Mouse (Mus musculus): ENCODE data around the gene Map4k2. TPM values are rescaled to one million over a fixed set of nuclear protein-coding genes. Genes with fewer than 3 reads are reported as not detected.

Map4k2 gene
- polyA plus RNA-seq, 1 experiment from 2014 or later = 14.1 TPM

DNA sequence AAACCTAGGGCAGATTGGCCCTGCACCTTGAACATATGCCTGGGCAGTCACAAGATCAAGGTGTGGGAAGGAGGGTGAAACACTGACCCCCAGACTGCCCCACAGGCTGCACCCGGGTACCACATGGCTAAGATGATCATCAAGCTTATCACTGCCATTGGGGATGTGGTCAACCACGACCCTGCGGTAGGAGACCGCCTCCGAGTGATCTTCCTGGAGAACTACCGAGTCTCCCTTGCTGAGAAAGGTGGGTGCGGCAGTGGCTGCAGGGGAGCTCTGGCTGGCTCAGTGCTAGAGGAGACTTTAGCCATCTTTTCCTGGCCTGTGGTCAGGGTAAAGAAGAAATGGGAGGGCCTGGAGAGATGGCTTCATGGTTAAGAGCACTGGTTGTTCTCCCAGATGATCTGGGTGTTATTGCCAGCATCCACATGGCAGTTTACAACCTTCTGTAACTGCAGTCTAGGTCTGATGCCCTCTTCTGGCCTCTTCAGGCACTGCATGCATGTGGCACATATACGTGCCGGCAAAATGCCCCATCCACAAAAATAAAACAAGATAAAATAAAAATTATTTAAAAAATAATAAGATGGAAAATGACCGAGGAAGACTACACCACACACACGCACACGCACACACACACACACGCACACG lies 51.9 kb downstream of the Map4k2 start:
- Histone ChIP-seq H3K4me2 (no peak overlapping the region), H3K36me3 (peaks cover 71% of the 10 kb centered on the region), H3K9ac (no peak overlapping the region), H3K4me3 (no peak overlapping the region), H3K9me3 (replicated peaks) (no peaks in the 10 kb centered on the region), H3K4me1 (replicated peaks) (peaks cover 8% of the 10 kb centered on the region), H3K27ac (ENCODE audit: poor library complexity, severe bottlenecking) (no peak overlapping the region), H3K27me3 (replicated peaks) (no peaks in the 10 kb centered on the region)
- WGBS = 88% methylated on average over 14 of the region's 14 CpGs
- ATAC-seq (ENCODE audit: insufficient number of reproducible peaks, low FRiP score) = no peak

DNA sequence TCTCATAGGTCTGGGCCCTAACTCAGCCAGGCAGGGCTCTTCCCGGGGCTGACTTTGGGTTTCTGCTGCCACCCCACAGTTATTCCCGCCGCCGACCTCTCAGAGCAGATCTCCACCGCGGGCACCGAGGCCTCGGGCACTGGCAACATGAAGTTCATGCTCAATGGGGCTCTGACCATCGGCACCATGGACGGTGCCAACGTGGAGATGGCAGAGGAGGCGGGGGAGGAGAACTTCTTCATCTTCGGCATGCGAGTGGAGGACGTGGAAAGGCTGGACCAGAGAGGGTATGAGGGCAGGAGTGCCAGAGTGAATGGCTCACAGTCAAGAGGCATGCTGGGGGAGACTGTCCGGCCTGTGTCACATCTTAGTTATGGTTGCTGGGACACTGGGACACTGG lies 52.7 kb downstream of the Map4k2 start:
- Histone ChIP-seq H3K4me2 (no peak overlapping the region), H3K27ac (ENCODE audit: poor library complexity, severe bottlenecking) (no peak overlapping the region), H3K36me3 (peaks cover 63% of the 10 kb centered on the region), H3K4me1 (replicated peaks) (peaks cover 14% of the 10 kb centered on the region), H3K9ac (no peak overlapping the region), H3K9me3 (replicated peaks) (no peaks in the 10 kb centered on the region), H3K27me3 (replicated peaks) (no peaks in the 10 kb centered on the region), H3K4me3 (no peak overlapping the region)
- 86% methylated on average over 16 of the region's 16 CpGs for WGBS
- no peak for ATAC-seq (ENCODE audit: insufficient number of reproducible peaks, low FRiP score)

DNA sequence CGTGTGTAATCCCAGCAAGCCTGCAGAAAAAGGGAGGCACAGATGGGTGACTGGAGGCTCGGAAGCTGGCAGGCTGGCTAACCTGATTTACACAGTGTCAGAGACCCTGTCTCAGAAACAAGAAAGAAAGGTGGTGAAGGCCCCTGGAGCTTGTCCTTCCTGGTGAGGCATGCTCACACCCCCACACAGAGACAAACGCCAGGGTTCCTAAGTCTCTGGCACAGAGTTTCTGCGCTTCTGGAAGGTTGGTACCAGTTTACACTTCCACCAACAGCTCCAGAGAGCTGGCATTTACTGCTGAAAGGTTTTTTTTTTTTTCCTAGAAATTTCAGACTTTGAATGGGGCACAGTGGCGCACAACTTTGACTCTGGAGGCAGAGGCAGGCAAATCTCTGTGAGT lies 55.3 kb downstream of the Map4k2 start:
- H3K4me1 ChIP-seq (replicated peaks) = peaks cover 29% of the 10 kb centered on the region
- no peak overlapping the region for H3K9ac ChIP-seq
- H3K36me3 ChIP-seq = peaks cover 38% of the 10 kb centered on the region
- WGBS = 89% methylated on average over 5 of the region's 5 CpGs
- no peak overlapping the region for H3K27ac ChIP-seq (ENCODE audit: poor library complexity, severe bottlenecking)
- no peak overlapping the region for H3K4me2 ChIP-seq
- H3K27me3 ChIP-seq (replicated peaks) = no peaks in the 10 kb centered on the region
- ATAC-seq (ENCODE audit: insufficient number of reproducible peaks, low FRiP score) = no peak
- H3K4me3 ChIP-seq = no peak overlapping the region
- H3K9me3 ChIP-seq (replicated peaks) = no peaks in the 10 kb centered on the region

DNA sequence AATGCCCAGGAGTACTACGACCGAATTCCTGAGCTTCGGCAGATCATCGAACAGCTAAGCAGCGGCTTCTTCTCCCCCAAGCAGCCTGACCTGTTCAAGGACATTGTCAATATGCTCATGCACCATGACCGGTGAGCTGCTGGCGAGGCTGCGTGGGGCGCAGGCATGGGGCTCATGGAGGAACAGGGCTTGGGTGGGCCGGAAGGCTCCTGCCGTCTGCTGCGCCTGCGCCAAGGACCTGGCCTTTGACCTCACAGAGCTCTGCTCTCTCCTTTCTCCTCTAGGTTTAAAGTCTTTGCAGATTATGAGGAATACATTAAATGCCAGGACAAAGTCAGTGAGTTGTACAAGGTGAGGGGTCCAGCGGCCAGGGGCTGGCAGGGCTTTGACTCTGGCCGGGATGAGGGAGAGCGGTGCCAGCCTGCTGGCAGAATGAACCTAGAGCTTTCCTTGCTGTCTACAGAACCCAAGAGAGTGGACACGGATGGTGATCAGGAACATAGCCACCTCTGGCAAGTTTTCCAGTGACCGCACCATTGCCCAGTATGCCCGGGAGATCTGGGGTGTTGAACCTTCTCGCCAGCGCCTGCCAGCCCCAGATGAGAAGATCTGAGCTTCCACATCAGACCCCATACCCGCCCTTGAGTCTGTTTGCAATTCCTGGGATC lies 56.8 kb downstream of the Map4k2 start:
- peaks cover 44% of the 10 kb centered on the region for H3K4me1 ChIP-seq (replicated peaks)
- H3K9me3 ChIP-seq (replicated peaks) = no peaks in the 10 kb centered on the region
- no peak overlapping the region for H3K9ac ChIP-seq
- peaks cover 23% of the 10 kb centered on the region for H3K36me3 ChIP-seq
- H3K27ac ChIP-seq (ENCODE audit: poor library complexity, severe bottlenecking) = peak overlapping the region; percentile 37; the same call in 1 of the 2 replicates
- no peak overlapping the region for H3K4me3 ChIP-seq
- no peaks in the 10 kb centered on the region; the same call in 1 of the 2 replicates for H3K27me3 ChIP-seq (replicated peaks)
- WGBS = 84% methylated on average over 22 of the region's 22 CpGs
- 0 out of 2 replicates have a peak overlapping the region, but pooled peaks have one; percentile 99 for H3K4me2 ChIP-seq
- no peak for ATAC-seq (ENCODE audit: insufficient number of reproducible peaks, low FRiP score)

DNA sequence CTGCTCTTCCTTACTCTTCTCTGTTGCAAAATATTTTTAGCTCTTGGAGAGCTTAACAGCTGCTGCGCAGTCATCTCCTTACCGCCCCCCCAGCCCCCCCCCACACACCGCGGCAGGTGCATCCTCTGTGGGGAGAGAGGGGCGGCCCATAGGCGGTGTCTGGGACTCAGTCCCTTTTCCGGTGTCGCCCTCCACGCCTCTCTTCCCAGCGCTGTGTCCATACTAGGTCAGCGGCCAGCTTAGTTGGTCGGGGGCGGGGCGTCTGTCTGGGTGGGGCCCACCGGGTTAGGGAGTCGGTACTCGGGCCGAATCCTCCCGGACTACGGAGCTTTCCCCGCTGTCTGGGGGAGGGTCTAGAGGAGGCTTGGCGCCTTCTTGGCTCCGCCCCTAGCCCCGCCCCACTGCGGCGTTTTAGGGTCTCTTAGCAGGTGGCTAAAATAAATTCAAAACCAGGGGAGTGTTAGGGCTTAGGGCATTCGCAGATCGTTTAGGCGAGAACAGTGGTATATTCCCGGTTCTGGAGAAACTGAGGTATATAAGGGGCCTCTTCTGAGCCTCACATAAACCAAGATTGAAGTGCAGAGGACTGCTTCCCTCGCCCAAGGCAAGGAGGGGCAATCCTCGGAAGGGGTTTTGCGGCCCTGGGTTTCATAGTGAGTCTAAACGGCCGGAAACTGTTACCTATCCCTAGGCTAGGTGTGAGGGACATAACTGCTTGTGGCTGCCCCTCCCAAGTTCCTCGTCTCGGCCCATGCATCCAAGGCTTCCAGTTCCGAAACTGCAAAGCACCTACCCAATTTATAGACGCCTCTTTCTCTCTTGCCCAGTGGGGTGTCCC lies 57.7 kb downstream of the Map4k2 start:
- H3K4me2 ChIP-seq = peak overlapping the region; percentile 99
- peaks cover 44% of the 10 kb centered on the region for H3K4me1 ChIP-seq (replicated peaks)
- H3K27ac ChIP-seq (ENCODE audit: poor library complexity, severe bottlenecking) = peak overlapping the region; percentile 37; the same call in 1 of the 2 replicates
- ATAC-seq (ENCODE audit: insufficient number of reproducible peaks, low FRiP score) = peak; percentile 37
- no peaks in the 10 kb centered on the region for H3K9me3 ChIP-seq (replicated peaks)
- H3K36me3 ChIP-seq = peaks cover 14% of the 10 kb centered on the region
- no peaks in the 10 kb centered on the region; the same call in 1 of the 2 replicates for H3K27me3 ChIP-seq (replicated peaks)
- H3K4me3 ChIP-seq = peak overlapping the region; percentile 61
- H3K9ac ChIP-seq = peak overlapping the region; percentile 80
- under 1% methylated on average over 39 of the region's 39 CpGs for WGBS

DNA sequence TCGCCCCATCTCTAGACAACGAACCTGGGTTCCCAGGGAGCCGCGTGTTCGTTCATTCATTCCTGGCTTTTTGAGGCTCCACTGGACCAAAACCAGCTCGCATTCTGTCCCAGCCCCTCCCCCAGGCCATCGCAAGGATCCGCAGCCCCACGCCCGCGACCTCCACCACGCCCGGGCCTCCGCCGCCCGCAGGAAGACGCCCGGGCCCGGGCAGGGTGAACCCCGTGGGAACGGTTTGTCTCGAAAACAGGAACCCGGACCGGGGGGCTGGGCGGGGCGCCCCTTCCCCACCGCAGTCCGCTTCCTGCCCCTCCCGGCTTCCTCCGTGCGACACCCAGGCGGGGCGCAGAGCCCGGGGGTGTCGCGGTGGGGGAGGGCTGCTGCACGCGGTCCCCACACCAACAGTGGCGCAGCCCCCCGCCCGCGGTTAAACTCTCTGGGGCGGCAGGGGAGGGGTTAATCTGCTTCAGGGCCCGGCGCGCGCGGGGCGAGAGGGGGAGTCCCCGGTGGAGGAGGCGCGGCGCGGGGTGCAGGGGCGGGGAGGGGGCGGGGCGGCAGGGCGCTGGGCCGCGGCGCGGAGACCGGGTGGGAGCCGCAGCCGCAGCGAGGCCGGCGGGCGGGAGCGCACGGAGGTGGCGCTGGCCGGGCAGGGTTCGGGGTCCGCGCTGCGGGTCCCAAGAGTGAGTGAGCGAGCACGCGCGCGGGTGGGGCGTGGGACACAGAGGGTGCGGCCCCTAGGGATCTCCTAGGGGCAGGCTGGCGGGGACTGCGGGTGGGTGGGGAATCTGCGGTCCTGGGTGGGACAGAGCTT lies 58.6 kb downstream of the Map4k2 start, which contains the start of gene Rasgrp2:
Gene Rasgrp2, plus strand, starts transcription at position 56 of the 811 bp plus-strand sequence.
- H3K36me3 ChIP-seq = peaks cover 12% of the 10 kb centered on the region; the same call in 1 of the 2 replicates
- ATAC-seq (ENCODE audit: insufficient number of reproducible peaks, low FRiP score) = no peak
- peak within 1 kb of the TSS; percentile 80 for H3K9ac ChIP-seq
- peak within 1 kb of the TSS; percentile 61 for H3K4me3 ChIP-seq
- peaks cover 44% of the 10 kb centered on the region for H3K4me1 ChIP-seq (replicated peaks)
- H3K4me2 ChIP-seq = peak within 1 kb of the TSS; percentile 99
- peak within 1 kb of the TSS; percentile 37 for H3K27ac ChIP-seq (ENCODE audit: poor library complexity, severe bottlenecking)
- H3K27me3 ChIP-seq (replicated peaks) = peaks cover 2% of the 10 kb centered on the region; the same call in 1 of the 2 replicates
- no peaks in the 10 kb centered on the region for H3K9me3 ChIP-seq (replicated peaks)
- 1% methylated on average over 48 of the region's 87 CpGs for WGBS

DNA sequence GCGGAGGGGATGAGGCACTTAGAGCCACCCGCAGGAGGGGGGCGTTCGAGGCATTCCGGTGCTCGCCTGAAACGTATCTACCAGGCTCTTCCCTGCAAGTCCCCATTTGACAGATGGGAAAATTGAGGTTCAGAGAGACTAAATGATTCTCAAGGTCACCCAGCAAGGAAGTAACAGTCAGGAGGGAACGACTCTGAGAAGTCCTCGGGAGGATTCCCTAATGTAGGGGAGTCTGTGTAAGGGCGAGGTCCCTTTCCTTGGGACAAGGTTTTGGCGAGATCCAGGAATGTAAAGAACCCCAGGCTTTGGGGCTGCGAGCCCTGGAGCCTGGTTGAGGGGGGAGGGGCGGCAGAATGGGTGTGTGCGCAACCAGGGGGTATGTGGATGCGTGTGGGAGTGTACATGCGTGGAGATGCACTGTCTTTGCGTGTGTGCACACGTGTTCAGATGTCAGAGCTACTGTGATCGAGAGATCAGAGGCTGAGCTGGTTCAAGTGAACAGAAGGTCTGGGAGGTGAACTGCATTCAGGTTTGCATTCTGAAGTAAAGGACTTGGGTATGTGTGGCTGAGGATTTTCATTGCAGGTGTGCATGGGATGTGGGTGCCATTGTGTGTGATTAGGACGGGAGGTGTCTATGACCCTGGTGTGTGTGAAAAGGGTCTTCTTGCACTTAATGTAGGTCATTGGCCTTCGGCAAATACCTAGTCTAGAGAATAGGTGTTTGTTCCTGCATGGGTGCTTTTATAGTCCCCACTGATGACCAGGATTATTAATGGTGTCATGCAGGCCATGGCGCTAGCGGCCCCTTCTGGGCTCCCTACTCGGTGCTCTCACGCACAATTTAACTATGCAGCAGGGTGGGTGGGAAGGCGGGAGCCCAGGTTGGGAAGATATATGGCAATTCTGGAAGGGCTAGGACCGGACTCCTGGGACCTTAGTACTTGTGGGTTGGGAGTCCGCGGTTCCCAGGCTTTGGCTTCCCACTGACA lies 59.5 kb downstream of the Map4k2 start:
- Histone ChIP-seq H3K27ac (ENCODE audit: poor library complexity, severe bottlenecking) (0 out of 2 replicates have a peak overlapping the region, but pooled peaks have one; percentile 24), H3K4me1 (replicated peaks) (peaks cover 44% of the 10 kb centered on the region), H3K9me3 (replicated peaks) (no peaks in the 10 kb centered on the region), H3K36me3 (peaks cover 9% of the 10 kb centered on the region; the same call in 1 of the 2 replicates), H3K9ac (peak overlapping the region; percentile 80), H3K27me3 (replicated peaks) (peaks cover 2% of the 10 kb centered on the region; the same call in 1 of the 2 replicates), H3K4me2 (peak overlapping the region; percentile 99), H3K4me3 (peak overlapping the region; percentile 61)
- 3% methylated on average over 29 of the region's 29 CpGs for WGBS
- no peak for ATAC-seq (ENCODE audit: insufficient number of reproducible peaks, low FRiP score)

DNA sequence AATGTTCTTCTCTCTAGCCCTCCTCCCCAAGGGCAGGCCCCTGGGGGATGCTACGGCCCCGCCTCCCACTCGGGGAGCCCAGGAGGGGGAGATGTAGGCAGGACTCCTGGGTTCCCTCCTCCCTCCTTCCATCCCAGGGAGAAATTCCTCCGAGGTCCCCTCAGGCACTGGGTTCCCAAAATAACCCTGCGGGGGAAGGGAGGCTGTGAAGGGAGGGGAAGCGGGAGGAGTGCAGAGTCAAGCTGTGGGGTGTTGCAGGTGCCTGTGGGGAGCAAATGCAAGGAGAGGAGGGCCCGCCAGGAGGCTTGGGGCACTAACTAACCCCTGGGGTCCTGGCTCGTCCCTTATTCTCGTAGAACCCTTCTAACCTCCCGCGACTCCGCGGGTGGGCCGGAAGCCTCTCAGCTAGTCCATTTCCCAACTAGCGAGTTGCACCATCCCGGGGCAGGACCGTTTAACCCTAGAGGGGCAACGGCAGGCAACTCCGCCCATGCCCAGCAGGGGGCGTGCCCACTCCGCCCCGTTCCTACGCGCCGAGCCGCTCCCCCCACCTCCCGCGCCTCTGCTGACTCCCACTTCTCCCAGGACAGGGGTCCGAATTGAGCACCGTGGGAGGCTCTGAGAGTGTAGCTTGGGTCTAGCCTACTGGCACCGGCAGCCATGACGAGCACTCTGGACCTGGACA lies 60.3 kb downstream of the Map4k2 start:
- peaks cover 2% of the 10 kb centered on the region; the same call in 1 of the 2 replicates for H3K27me3 ChIP-seq (replicated peaks)
- peaks cover 44% of the 10 kb centered on the region for H3K4me1 ChIP-seq (replicated peaks)
- peaks cover 6% of the 10 kb centered on the region; the same call in 1 of the 2 replicates for H3K36me3 ChIP-seq
- WGBS = under 1% methylated on average over 32 of the region's 32 CpGs
- H3K4me3 ChIP-seq = peak overlapping the region; percentile 61
- ATAC-seq (ENCODE audit: insufficient number of reproducible peaks, low FRiP score) = peak; percentile 38
- H3K9ac ChIP-seq = peak overlapping the region; percentile 55
- H3K9me3 ChIP-seq (replicated peaks) = no peaks in the 10 kb centered on the region
- H3K27ac ChIP-seq (ENCODE audit: poor library complexity, severe bottlenecking) = 0 out of 2 replicates have a peak overlapping the region, but pooled peaks have one; percentile 6
- peak overlapping the region; percentile 99 for H3K4me2 ChIP-seq

DNA sequence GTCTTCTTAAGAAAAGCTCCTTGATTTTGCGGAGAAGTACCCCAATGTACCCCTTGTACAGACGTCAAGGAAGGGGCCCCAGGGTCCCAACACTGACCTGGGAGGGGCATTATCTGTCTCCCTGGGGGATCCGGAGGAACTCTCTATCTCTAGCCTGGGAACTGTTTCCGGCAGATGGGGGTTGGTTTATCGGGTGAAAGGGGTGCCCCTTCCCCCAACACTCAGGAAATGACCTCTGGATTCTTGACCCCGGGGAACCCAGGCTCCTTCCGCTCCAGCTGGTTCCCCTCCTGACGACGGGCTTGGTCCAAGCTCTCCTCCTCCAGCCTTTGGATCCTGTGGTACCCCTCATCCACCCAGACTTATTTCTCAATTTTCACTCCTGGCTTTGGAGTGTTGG lies 61.0 kb downstream of the Map4k2 start:
- Histone ChIP-seq H3K36me3 (no peaks in the 10 kb centered on the region), H3K4me2 (peak overlapping the region; percentile 99), H3K4me1 (replicated peaks) (peaks cover 44% of the 10 kb centered on the region), H3K27me3 (replicated peaks) (peaks cover 2% of the 10 kb centered on the region; the same call in 1 of the 2 replicates), H3K4me3 (peak overlapping the region; percentile 61), H3K9ac (peak overlapping the region; percentile 55; the same call in 1 of the 2 replicates), H3K9me3 (replicated peaks) (no peaks in the 10 kb centered on the region), H3K27ac (ENCODE audit: poor library complexity, severe bottlenecking) (no peak overlapping the region)
- 9% methylated on average over 9 of the region's 9 CpGs for WGBS
- peak; percentile 6; the same call in 1 of the 2 replicates for ATAC-seq (ENCODE audit: insufficient number of reproducible peaks, low FRiP score)
